Mouse (Mus musculus): ENCODE measurements around the gene AI413582. TPM values are rescaled to one million over a fixed set of nuclear protein-coding genes. Genes with fewer than 3 reads are reported as not detected.

Gene AI413582
- total and polyA plus RNA-seq, 3 experiments: 20.6 to 56.5 TPM; not detected in 1

DNA sequence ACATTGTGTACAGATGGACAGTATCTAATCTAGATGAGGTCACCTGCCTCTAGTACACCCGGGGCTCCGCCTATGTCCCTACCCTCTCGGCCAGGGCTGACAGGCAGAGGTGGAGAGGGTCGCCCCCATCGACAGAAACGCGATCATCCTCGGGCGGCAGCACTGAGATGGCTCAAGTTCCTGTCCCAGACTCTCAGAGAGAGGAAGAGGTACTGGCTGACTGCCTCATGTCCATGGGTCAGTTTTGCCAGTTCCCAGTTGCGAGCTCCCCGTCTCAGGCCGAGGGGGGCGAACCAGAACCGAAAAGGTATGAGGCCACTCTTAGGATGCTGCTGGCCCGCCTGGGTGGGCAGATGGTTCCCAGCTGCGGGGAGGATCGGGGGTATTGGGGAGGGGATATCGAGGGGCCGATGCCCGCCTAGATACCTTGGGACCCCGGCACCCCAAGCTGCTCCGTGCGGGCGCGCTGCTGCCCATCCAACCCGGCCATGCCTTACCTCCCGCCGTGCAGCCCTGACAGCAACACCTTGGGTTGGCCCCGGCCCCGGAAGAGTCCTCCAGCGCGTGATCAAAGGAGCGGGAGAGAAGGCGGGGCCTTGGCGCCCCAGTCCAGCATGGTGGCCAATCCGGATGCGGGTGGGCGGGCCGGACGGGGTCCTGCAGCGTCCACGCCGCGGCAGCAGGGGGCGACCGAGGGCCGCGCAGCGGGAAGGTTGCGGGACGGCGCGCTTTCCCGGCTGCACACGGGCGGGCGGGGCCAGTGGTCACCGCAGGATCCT is at the start of gene AI413582 (continued):
- TF ChIP-seq GATA1 (IDR thresholded peaks at IDR 0.05; ENCODE audit: low read depth, low read length) (no peak), MXI1 (IDR thresholded peaks at IDR 0.05; ENCODE audit: low read depth, low read length) (peak; percentile 75), POLR2AphosphoS5 (IDR thresholded peaks at IDR 0.05; ENCODE audit: borderline replicate concordance, low read depth, low read length) (no peak), NELFE (IDR thresholded peaks at IDR 0.05; ENCODE audit: low read depth, low read length) (peak; percentile 70)

DNA sequence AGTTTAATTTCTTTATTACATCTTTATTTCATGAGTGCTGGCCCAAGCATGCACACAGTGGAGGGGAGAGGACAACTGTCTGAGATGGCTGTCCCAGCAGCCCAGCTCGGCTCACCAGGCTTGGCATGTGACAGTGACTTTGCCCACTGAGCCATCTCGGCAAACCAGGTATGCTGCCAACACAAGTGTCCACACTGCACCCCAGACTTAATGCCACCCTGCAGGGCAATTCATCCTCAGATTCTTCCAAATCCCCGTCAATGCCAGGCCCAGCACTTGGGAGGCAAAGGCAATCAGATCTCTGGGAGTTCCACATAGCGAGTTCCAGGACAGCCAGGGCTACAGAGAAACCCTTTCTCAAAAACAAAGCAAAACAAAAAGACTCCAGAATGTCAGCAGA is 47.5 kb upstream of the AI413582 start:
- Histone ChIP-seq H3K27me3 (ENCODE audit: control insufficient read depth in 1 of 2, insufficient read depth in 2 of 2, low read length in 2 of 2) (no peaks in the 10 kb centered on the region), H3K4me3 (ENCODE audit: control insufficient read depth in 1 of 2, insufficient read depth in 1 of 2, low read depth in 2 of 2, low read length in 2 of 2) (no peak overlapping the region), H3K36me3 (ENCODE audit: control insufficient read depth in 1 of 2, insufficient read depth in 2 of 2, low read length in 2 of 2) (peaks cover 2 to 17% of the 10 kb centered on the region in 2 experiments), H3K4me1 (ENCODE audit: control insufficient read depth in 1 of 2, insufficient read depth in 2 of 2, low read length in 2 of 2) (peaks cover 11 to 24% of the 10 kb centered on the region in 2 experiments), H3K27ac (ENCODE audit: control insufficient read depth, low read depth, low read length) (no peak overlapping the region), H3K9ac (ENCODE audit: control insufficient read depth, low read depth, low read length, poor library complexity, severe bottlenecking) (no peak overlapping the region), H3K9me3 (replicated peaks; ENCODE audit: insufficient read depth, low read length) (no peaks in the 10 kb centered on the region), H3K79me2 (ENCODE audit: control insufficient read depth, insufficient read depth, low read length, poor library complexity) (peaks cover 85% of the 10 kb centered on the region)
- no peak for DNase-seq (ENCODE audit: low read depth, low spot score)
- TF ChIP-seq CHD2 (IDR thresholded peaks at IDR 0.05; ENCODE audit: low read length) (no peak), E2F4 (IDR thresholded peaks at IDR 0.05; ENCODE audit: borderline replicate concordance, low read depth, low read length) (no peak), UBTF (IDR thresholded peaks at IDR 0.05; ENCODE audit: borderline replicate concordance, insufficient read depth, low read depth, low read length) (no peak), CHD1 (IDR thresholded peaks at IDR 0.05; ENCODE audit: low read depth, low read length) (no peak), SMC3 (IDR thresholded peaks at IDR 0.05; ENCODE audit: low read depth, low read length) (no peak), USF1 (IDR thresholded peaks at IDR 0.05; ENCODE audit: low read depth, low read length) (no peak), MYC (IDR thresholded peaks at IDR 0.05; ENCODE audit: low read depth, low read length) (no peak), MEF2A (IDR thresholded peaks at IDR 0.05; ENCODE audit: extremely low read depth, insufficient replicate concordance, low read depth, low read length, poor library complexity, severe bottlenecking) (no peak), SIN3A (IDR thresholded peaks at IDR 0.05; ENCODE audit: low read length) (no peak), CTCF (IDR thresholded peaks at IDR 0.05 in 2 of 3, conservative IDR thresholded peaks at IDR 0.05 in 1 of 3; ENCODE audit: control insufficient read depth in 1 of 3, insufficient read depth in 1 of 3, low read depth in 2 of 3, low read length in 3 of 3, poor library complexity in 1 of 3, severe bottlenecking in 1 of 3) (no peak), POLR2A (IDR thresholded peaks at IDR 0.05; ENCODE audit: control insufficient read depth in 1 of 2, insufficient read depth in 1 of 2, low read depth in 1 of 2, low read length in 2 of 2, poor library complexity in 1 of 2) (no peak)

DNA sequence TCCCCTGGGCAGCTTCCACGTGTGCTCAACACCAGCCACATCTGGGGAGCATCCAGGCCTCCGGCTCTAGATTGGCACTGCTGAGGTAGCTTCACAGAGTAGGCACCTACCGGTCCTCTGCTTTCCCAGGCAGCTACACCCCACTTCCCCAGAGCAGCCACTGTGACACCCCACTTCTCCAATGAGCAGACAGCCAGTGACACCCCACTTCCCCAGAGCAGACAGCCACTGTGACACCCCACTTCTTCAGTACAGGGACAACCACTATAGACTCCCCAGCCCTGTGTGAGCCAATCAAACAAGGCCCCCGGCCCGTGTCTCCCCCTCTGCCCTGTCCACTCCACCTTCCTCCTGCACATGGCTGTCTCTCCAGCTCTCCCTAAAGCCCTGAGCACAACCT is 46.4 kb upstream of the AI413582 start:
- no peak overlapping the region for H3K9ac ChIP-seq (ENCODE audit: control insufficient read depth, low read depth, low read length, poor library complexity, severe bottlenecking)
- peaks cover 11 to 24% of the 10 kb centered on the region in 2 experiments for H3K4me1 ChIP-seq (ENCODE audit: control insufficient read depth in 1 of 2, insufficient read depth in 2 of 2, low read length in 2 of 2)

More for the DNA sequence above, 46.4 kb upstream of the AI413582 start:
- peaks cover 81% of the 10 kb centered on the region for H3K79me2 ChIP-seq (ENCODE audit: control insufficient read depth, insufficient read depth, low read length, poor library complexity)
- H3K36me3 ChIP-seq (ENCODE audit: control insufficient read depth in 1 of 2, insufficient read depth in 2 of 2, low read length in 2 of 2): peaks cover 0 to 17% of the 10 kb centered on the region in 2 experiments
- H3K4me3 ChIP-seq (ENCODE audit: control insufficient read depth in 1 of 2, insufficient read depth in 1 of 2, low read depth in 2 of 2, low read length in 2 of 2): no peak overlapping the region
- TF ChIP-seq USF2 (IDR thresholded peaks at IDR 0.05; ENCODE audit: borderline replicate concordance in 1 of 2, insufficient read depth in 1 of 2, low read depth in 1 of 2, low read length in 2 of 2) (no peak), BHLHE40 (IDR thresholded peaks at IDR 0.05; ENCODE audit: borderline replicate concordance, low read depth, low read length) (no peak), KAT2A (conservative IDR thresholded peaks at IDR 0.05; ENCODE audit: low read depth, low read length) (no peak), MYB (IDR thresholded peaks at IDR 0.05; ENCODE audit: low read depth, low read length) (no peak), NELFE (IDR thresholded peaks at IDR 0.05; ENCODE audit: low read depth, low read length) (no peak), POLR2AphosphoS2 (IDR thresholded peaks at IDR 0.05; ENCODE audit: low read length) (no peak), CHD2 (IDR thresholded peaks at IDR 0.05; ENCODE audit: low read length) (no peak), E2F4 (IDR thresholded peaks at IDR 0.05; ENCODE audit: borderline replicate concordance, low read depth, low read length) (no peak)
- 0 out of 2 replicates have a peak overlapping the region, but pooled peaks have one; percentile 1 for H3K27ac ChIP-seq (ENCODE audit: control insufficient read depth, low read depth, low read length)
- DNase-seq (ENCODE audit: low read depth, low spot score): peak; percentile 47
- no peaks in the 10 kb centered on the region for H3K27me3 ChIP-seq (ENCODE audit: control insufficient read depth in 1 of 2, insufficient read depth in 2 of 2, low read length in 2 of 2)
- no peaks in the 10 kb centered on the region for H3K9me3 ChIP-seq (replicated peaks; ENCODE audit: insufficient read depth, low read length)
